Mouse (Mus musculus) cortical plate, adult 2 months (tissue): Measurements from ENCODE around the gene Cpox. TPM values are rescaled to one million over a fixed set of nuclear protein-coding genes. Genes with fewer than 3 reads are reported as not detected.
"Not testable (repeated sequence)": the region's sequence is repeated elsewhere in the genome, so short reads cannot be mapped to it uniquely, and the experiment has no call there.

ENCODE experiments used
- H3K27ac ChIP-seq: fragments of 200-500 bp; 2 replicates; pipeline ENCODE4 v1.5.1; 2012; ENCODE audit warnings: low read length, control low read depth, inconsistent platforms; ENCODE audit not compliant: insufficient read depth
- H3K4me1 ChIP-seq: fragments of 200-500 bp; 2 replicates; pipeline ENCODE4 v1.6.1; 2011; ENCODE audit warnings: low read length; ENCODE audit not compliant: control insufficient read depth, insufficient read depth
- H3K4me3 ChIP-seq: fragments of 200-500 bp; 2 replicates; pipeline ENCODE4 v1.5.1; 2011; ENCODE audit warnings: mild to moderate bottlenecking, low read length, control low read depth; ENCODE audit not compliant: insufficient read depth
- CTCF ChIP-seq: fragments of 200-500 bp; IDR thresholded peaks from 2 replicates; pipeline ENCODE4 v1.5.1; 2011; ENCODE audit warnings: mild to moderate bottlenecking, control low read depth, low read length; ENCODE audit not compliant: insufficient read depth; ENCODE audit errors: extremely low read depth
- POLR2A ChIP-seq: fragments of 200-500 bp; IDR thresholded peaks from 2 replicates; pipeline ENCODE4 v1.6.1; 2011; ENCODE audit warnings: mild to moderate bottlenecking, low read length, control low read depth; ENCODE audit not compliant: insufficient read depth; ENCODE audit errors: extremely low read depth
- polyA plus RNA-seq: library from polyadenylated mRNA; depleted of rRNA; stranded (reverse); fragments of >200 nt; gene quantifications from 2 replicates; pipeline ENCODE4 v1.2.3, GENCODE M21; 2012

The Cpox gene
- polyA plus RNA-seq, 1 experiment = 40.6 TPM

GRCm38 (mm10) chr16:58638689-58639175, 31.4 kb upstream of the Cpox start, which contains the start of gene E330017A01Rik:
Gene E330017A01Rik (minus strand): TSS chr16:58638739.
- Histone ChIP-seq H3K4me1 (no peaks in the 10 kb centered on the region), H3K27ac (no peak within 1 kb of the TSS), H3K4me3 (no peak within 1 kb of the TSS)
- TF ChIP-seq POLR2A (no peak), CTCF (no peak)

- Histone ChIP-seq H3K4me1 (no peaks in the 10 kb centered on the region), H3K4me3 (no peak overlapping the region), H3K27ac (no peak overlapping the region)
- no peak for TF ChIP-seq POLR2A
- no peak for TF ChIP-seq CTCF
Measured at GRCm38 (mm10) chr16:58649979-58650378, 20.1 kb upstream of the Cpox start.

DNA sequence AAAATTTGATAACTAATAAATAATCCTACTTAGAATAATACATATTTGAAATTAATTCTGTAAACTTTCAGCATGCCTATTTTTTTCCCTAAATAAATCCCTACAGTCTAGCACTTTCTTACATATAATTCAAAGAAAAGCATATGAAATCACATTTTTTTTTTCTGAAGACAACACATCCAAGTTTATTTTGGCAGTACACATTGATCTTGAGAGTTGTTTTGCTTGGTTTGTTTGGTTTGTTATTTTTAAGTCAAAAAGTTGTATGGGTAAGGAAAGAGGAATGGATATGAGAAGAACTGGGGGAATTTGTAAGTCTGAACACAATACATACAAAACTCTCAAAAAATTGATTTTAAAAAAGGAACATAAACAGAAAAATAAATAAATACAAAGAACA, 14.3 kb upstream of the Cpox start:
- Histone ChIP-seq H3K4me1 (no peaks in the 10 kb centered on the region), H3K27ac (no peak overlapping the region), H3K4me3 (no peak overlapping the region)
- TF ChIP-seq CTCF (no peak), POLR2A (no peak)

DNA sequence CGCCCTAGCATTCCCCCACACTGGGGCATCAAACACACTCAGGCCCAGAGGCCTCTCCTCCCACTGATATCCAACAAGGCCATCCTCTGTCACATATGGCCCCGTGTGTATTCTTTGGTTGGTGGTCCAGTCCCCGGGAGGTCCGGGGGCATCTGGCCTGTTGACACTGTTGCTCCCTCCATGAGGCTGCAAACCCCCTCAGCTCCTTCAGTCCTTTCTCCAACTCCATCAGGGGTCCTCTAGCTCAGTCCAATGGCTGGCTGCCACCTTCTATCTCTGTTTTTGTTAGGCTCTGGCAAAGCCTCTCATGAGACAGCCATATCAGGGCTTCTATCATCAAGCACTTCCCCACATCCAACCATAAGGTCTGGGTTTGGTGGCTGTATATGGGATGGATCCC, 13.6 kb upstream of the Cpox start:
- no peak overlapping the region for H3K4me3 ChIP-seq
- TF ChIP-seq POLR2A = no peak
- no peak for TF ChIP-seq CTCF
- H3K27ac ChIP-seq = no peak overlapping the region
- H3K4me1 ChIP-seq = no peaks in the 10 kb centered on the region

DNA sequence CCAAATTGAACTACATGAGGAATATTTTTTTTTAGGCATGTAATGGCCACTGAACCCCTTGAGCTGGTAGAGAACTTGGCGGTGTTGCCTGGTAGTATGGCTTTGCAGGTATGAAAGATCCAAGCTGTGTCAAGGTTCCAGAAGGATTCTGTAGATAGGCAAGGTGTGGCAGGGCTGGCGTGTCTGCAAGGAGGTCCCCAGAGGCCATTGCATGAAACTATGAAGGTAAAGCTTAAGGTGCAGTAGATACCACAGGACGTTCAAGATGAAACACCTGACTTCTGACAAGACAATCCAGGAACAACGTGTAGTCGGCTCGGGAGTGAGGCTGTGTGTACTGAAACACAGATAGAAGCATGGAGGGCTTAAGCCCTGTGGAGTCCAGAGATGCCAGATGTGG, 11.4 kb upstream of the Cpox start:
- Histone ChIP-seq H3K4me3 (no peak overlapping the region), H3K4me1 (no peaks in the 10 kb centered on the region), H3K27ac (no peak overlapping the region)
- no peak for TF ChIP-seq CTCF
- TF ChIP-seq POLR2A = no peak

GRCm38 (mm10) chr16:58661826-58662225, 8.3 kb upstream of the Cpox start:
- Histone ChIP-seq H3K4me1 (no peaks in the 10 kb centered on the region), H3K27ac (no peak overlapping the region), H3K4me3 (no peak overlapping the region)
- TF ChIP-seq CTCF (no peak), POLR2A (no peak)

- Histone ChIP-seq H3K4me3 (no peak overlapping the region), H3K4me1 (no peaks in the 10 kb centered on the region), H3K27ac (no peak overlapping the region)
- TF ChIP-seq CTCF (no peak), POLR2A (no peak)
Measured at GRCm38 (mm10) chr16:58662287-58662791, 7.8 kb upstream of the Cpox start.

DNA sequence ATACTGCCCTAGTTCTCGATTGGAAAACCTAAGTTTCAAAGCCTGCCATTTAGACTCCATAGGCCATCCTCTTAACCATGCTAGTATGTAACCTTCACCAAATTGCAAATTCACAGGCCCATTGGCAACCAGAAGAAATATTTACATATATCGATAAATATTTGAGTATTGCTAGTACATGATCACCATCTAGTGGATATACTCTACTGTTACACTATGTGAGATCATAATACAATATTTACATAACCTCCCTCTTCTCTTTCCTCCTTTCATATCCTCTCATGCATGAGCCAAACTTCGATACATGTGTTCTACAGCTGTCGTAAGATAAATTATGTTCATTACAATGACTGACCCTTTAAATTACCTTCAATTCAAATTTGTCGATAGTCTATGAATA, 7.1 kb upstream of the Cpox start:
- TF ChIP-seq CTCF (no peak), POLR2A (no peak)
- Histone ChIP-seq H3K4me1 (no peaks in the 10 kb centered on the region), H3K27ac (no peak overlapping the region), H3K4me3 (no peak overlapping the region)

- TF ChIP-seq CTCF (no peak), POLR2A (no peak)
- Histone ChIP-seq H3K4me1 (no peaks in the 10 kb centered on the region), H3K4me3 (no peak overlapping the region), H3K27ac (no peak overlapping the region)
Measured at GRCm38 (mm10) chr16:58663816-58664215, 6.3 kb upstream of the Cpox start.

DNA sequence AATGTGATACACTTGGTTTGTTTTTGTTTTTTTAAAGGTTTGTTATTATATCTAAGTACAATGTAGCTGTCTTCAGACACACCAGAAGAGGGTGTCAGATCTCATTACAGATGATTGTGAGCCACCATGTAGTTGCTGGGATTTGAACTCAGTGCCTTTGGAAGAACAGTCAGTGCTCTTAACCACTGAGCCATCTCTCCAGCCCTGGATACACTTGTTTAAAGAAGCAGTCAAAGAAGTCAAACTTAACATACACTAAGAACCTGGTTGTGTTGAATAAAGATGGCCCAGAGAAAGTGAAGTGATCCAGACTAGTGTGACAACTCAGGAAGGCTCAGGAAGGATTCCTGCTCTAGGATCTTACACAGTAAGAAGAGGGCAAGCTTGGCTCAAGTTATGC, 5.0 kb upstream of the Cpox start:
- not testable (repeated sequence) for H3K27ac ChIP-seq, H3K4me3 ChIP-seq, H3K4me1 ChIP-seq

- H3K27ac ChIP-seq, H3K4me1 ChIP-seq, H3K4me3 ChIP-seq: not testable (repeated sequence)
Measured at GRCm38 (mm10) chr16:58666681-58667080, 3.4 kb upstream of the Cpox start.
